In genomic region chr10:101771157-101771556, GRCm38 (mm10) we compare ENCODE assay signal across 26 mouse cellular contexts.
"Had no signal": no experiment of that assay in that cellular context is flagged by ENCODE, and none has a peak within 500 bp of the region (broad histone marks: within the 10 kb centered on the region; RNA-seq: fewer than 3 reads in every experiment).

No protein-coding gene starts in this region.

- H3K4me2 ChIP-seq: heart, embryonic 12.5 days; hindbrain, embryonic 12.5 days; hindbrain, embryonic 14.5 days; kidney, embryonic 15.5 days; limb, embryonic 12.5 days; liver, embryonic 11.5 days; liver, embryonic 13.5 days; liver, embryonic 15.5 days had no signal

- H3K9me3 ChIP-seq: heart, embryonic 10.5 days; heart, embryonic 12.5 days; hindbrain, embryonic 10.5 days; hindbrain, embryonic 12.5 days; kidney, embryonic 15.5 days; limb, embryonic 10.5 days; limb, embryonic 12.5 days; liver, embryonic 13.5 days; liver, embryonic 15.5 days had no signal

- H3K36me3 ChIP-seq: heart, embryonic 10.5 days; heart, embryonic 12.5 days; hindbrain, embryonic 10.5 days; hindbrain, embryonic 12.5 days; kidney, embryonic 15.5 days; limb, embryonic 10.5 days; limb, embryonic 12.5 days; liver, embryonic 13.5 days; liver, embryonic 15.5 days had no signal

- H3K9ac ChIP-seq: heart, embryonic 12.5 days; hindbrain, embryonic 12.5 days; hindbrain, embryonic 14.5 days; kidney, embryonic 15.5 days; limb, embryonic 12.5 days; liver, embryonic 13.5 days; liver, embryonic 15.5 days; liver, postnatal 0 days had no signal

- H3K27me3 ChIP-seq: heart, embryonic 12.5 days; hindbrain, embryonic 12.5 days; kidney, embryonic 15.5 days; limb, embryonic 12.5 days; liver, embryonic 13.5 days; liver, embryonic 15.5 days had no signal

- ATAC-seq: hindbrain, embryonic 16.5 days; intestine, embryonic 16.5 days; liver, postnatal 0 days had no signal

- H3K4me1 ChIP-seq: heart, embryonic 10.5 days; heart, embryonic 12.5 days; hindbrain, embryonic 10.5 days; hindbrain, embryonic 12.5 days; kidney, embryonic 15.5 days; limb, embryonic 10.5 days; limb, embryonic 12.5 days; liver, embryonic 13.5 days; liver, embryonic 15.5 days had no signal

- H3K4me3 ChIP-seq: heart, embryonic 10.5 days; heart, embryonic 12.5 days; hindbrain, embryonic 10.5 days; hindbrain, embryonic 12.5 days; kidney, embryonic 15.5 days; layer of hippocampus, adult 2 months; left cerebral cortex, adult 2 months; limb, embryonic 10.5 days; limb, embryonic 12.5 days; liver, embryonic 13.5 days; liver, embryonic 15.5 days had no signal

- DNase-seq: gastrocnemius, postnatal 25 days; heart, postnatal 4 days; kidney, adult 11 months; kidney, adult 2 months; kidney, adult 9 months; kidney, postnatal 25 days; kidney, postnatal 4 days; liver; liver, embryonic 13.5 days; liver, postnatal 0 days; lung, adult 2 months had no signal

- H3K27ac ChIP-seq: heart, embryonic 10.5 days; hindbrain, embryonic 10.5 days; hindbrain, embryonic 12.5 days; hindbrain, embryonic 14.5 days; kidney, embryonic 15.5 days; kidney, postnatal 0 days; layer of hippocampus, adult 2 months; left cerebral cortex, adult 2 months; limb, embryonic 10.5 days; limb, embryonic 12.5 days; liver, embryonic 13.5 days; liver, embryonic 15.5 days had no signal
